Mouse (Mus musculus): ENCODE measurements at regions not wholly inside any gene's neighbourhood (a gene's known extent, or its start where the extent isn't known, plus 50 kb on each side); places are given as distances from the start of the nearest gene placed in this dataset.

DNA sequence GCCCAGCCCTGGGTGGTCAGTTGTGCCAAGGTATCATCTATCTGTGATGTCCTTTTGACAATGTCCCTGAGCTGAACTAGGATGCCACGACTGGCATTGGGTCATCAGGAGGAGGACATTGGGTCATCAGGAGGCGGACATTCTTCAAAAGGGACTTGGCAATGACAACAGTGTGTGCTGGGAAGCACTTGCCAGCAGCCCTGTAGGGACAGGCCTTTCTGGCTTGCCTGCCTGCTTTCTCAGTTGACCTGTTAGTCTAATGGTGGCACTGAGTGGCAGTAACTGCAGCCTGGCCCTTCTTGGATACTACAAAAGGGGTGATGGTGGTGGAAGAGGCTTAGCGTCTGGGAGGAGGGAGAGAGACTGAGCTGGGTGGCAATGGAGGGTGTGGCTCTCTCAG lies 137.2 kb upstream of the Prox1 start:
- H3K4me2 ChIP-seq: no peak overlapping the region
- 0 out of 2 replicates have a peak, but pooled peaks cover 5% of the 10 kb centered on the region for H3K9me3 ChIP-seq (replicated peaks)
- no peaks in the 10 kb centered on the region for H3K27me3 ChIP-seq
- H3K27ac ChIP-seq (replicated peaks): no peak overlapping the region
- H3K4me3 ChIP-seq (replicated peaks): no peak overlapping the region
- no peak overlapping the region for H3K9ac ChIP-seq
- H3K4me1 ChIP-seq (replicated peaks): no peaks in the 10 kb centered on the region
- WGBS (ENCODE audit: insufficient replicate concordance): 59% methylated on average over 3 of the region's 3 CpGs
- ATAC-seq (ENCODE audit: insufficient read depth): no peak
- H3K36me3 ChIP-seq (replicated peaks): no peaks in the 10 kb centered on the region

DNA sequence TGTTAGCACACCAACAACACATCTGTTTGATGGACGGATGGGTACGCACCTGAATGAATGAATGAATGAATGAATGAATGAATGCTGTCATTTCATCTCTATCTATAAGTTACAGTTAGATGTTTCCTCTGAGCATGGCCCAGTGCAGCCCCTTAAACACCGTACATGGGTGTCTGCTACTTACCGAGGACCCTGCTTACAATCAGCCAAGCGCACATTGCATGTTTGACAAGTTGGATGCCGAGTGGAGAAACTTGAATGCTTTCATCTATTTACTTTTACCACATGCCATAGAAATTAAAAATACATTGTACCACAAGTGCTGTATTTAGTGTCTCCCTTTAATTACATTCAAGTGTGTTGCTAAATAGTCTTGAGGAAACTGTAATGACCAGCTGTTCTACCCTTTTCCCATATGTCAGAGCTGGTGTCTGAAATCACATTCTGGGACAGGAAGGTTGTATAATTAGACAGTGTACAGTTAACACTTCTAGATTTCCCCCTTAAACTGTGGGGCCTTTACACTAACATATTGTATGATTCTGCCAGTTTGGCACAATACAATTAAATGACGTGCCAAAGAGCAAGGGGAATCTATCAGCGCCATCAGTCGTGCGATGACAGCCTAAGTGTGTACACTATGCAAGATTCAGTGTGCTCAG lies 127.3 kb upstream of the Prox1 start:
- Histone ChIP-seq H3K4me2 (no peak overlapping the region), H3K36me3 (replicated peaks) (no peaks in the 10 kb centered on the region), H3K9me3 (replicated peaks) (no peaks in the 10 kb centered on the region), H3K4me3 (replicated peaks) (no peak overlapping the region), H3K9ac (no peak overlapping the region), H3K4me1 (replicated peaks) (no peaks in the 10 kb centered on the region), H3K27me3 (no peaks in the 10 kb centered on the region), H3K27ac (replicated peaks) (no peak overlapping the region)
- WGBS (ENCODE audit: insufficient replicate concordance): 73% methylated on average over 10 of the region's 10 CpGs
- no peak for ATAC-seq (ENCODE audit: insufficient read depth)

- H3K4me2 ChIP-seq: no peak overlapping the region
- H3K4me1 ChIP-seq (replicated peaks): no peaks in the 10 kb centered on the region
- WGBS (ENCODE audit: insufficient replicate concordance): 68% methylated on average over 11 of the region's 11 CpGs
Observed at GRCm38 (mm10) chr1:190290061-190290460, 119.5 kb upstream of the Prox1 start.

GRCm38 (mm10) chr1:190286481-190287145 lies 116.1 kb upstream of the Prox1 start:
- H3K4me1 ChIP-seq (replicated peaks): no peaks in the 10 kb centered on the region
- no peaks in the 10 kb centered on the region for H3K27me3 ChIP-seq
- H3K4me3 ChIP-seq (replicated peaks): no peak overlapping the region
- H3K4me2 ChIP-seq: no peak overlapping the region
- WGBS (ENCODE audit: insufficient replicate concordance): 57% methylated on average over 17 of the region's 17 CpGs
- no peak overlapping the region for H3K27ac ChIP-seq (replicated peaks)
- H3K9ac ChIP-seq: no peak overlapping the region
- no peaks in the 10 kb centered on the region for H3K9me3 ChIP-seq (replicated peaks)
- no peaks in the 10 kb centered on the region for H3K36me3 ChIP-seq (replicated peaks)
- no peak for ATAC-seq (ENCODE audit: insufficient read depth)

More at GRCm38 (mm10) chr1:190290061-190290460, 119.5 kb upstream of the Prox1 start:
- Histone ChIP-seq H3K9ac (no peak overlapping the region), H3K27me3 (no peaks in the 10 kb centered on the region), H3K36me3 (replicated peaks) (no peaks in the 10 kb centered on the region), H3K9me3 (replicated peaks) (no peaks in the 10 kb centered on the region), H3K27ac (replicated peaks) (no peak overlapping the region), H3K4me3 (replicated peaks) (no peak overlapping the region)
- ATAC-seq (ENCODE audit: insufficient read depth): no peak

- WGBS (ENCODE audit: insufficient replicate concordance): 62% methylated on average over 8 of the region's 8 CpGs
- no peak overlapping the region for H3K4me2 ChIP-seq
- no peaks in the 10 kb centered on the region for H3K9me3 ChIP-seq (replicated peaks)
- H3K4me3 ChIP-seq (replicated peaks): no peak overlapping the region
- H3K27me3 ChIP-seq: no peaks in the 10 kb centered on the region
- no peaks in the 10 kb centered on the region for H3K4me1 ChIP-seq (replicated peaks)
- H3K9ac ChIP-seq: no peak overlapping the region
- ATAC-seq (ENCODE audit: insufficient read depth): no peak
- H3K27ac ChIP-seq (replicated peaks): no peak overlapping the region
- H3K36me3 ChIP-seq (replicated peaks): no peaks in the 10 kb centered on the region
Observed at GRCm38 (mm10) chr1:190285636-190286035, 115.1 kb upstream of the Prox1 start.

GRCm38 (mm10) chr1:190285049-190285448 lies 114.5 kb upstream of the Prox1 start:
- no peaks in the 10 kb centered on the region for H3K9me3 ChIP-seq (replicated peaks)
- no peak overlapping the region for H3K27ac ChIP-seq (replicated peaks)
- H3K4me1 ChIP-seq (replicated peaks): no peaks in the 10 kb centered on the region
- 78% methylated on average over 8 of the region's 8 CpGs for WGBS (ENCODE audit: insufficient replicate concordance)
- no peaks in the 10 kb centered on the region for H3K27me3 ChIP-seq
- no peak for ATAC-seq (ENCODE audit: insufficient read depth)
- H3K4me3 ChIP-seq (replicated peaks): no peak overlapping the region
- no peaks in the 10 kb centered on the region for H3K36me3 ChIP-seq (replicated peaks)
- no peak overlapping the region for H3K4me2 ChIP-seq
- H3K9ac ChIP-seq: no peak overlapping the region

DNA sequence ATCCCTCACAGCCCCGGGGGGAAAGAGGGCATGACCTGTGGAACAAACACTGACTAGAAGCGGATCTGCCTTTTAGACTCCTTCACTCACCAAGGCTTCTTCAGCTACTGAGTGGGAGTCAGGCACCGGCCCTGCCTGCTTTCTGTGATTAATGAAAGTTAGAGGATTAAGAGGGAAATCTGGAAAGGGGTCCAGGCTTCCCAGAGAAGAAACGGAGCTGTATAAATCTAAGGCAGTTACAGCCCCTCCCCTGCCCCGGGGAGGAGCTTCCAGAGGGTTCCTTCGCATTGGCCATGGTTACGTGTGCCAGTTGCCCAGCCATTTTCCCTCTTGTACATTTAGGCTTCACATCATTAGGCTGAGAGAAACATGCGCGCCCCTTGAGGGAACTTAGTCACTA lies 113.6 kb upstream of the Prox1 start:
- 66% methylated on average over 9 of the region's 9 CpGs for WGBS (ENCODE audit: insufficient replicate concordance)
- H3K4me1 ChIP-seq (replicated peaks): no peaks in the 10 kb centered on the region

DNA sequence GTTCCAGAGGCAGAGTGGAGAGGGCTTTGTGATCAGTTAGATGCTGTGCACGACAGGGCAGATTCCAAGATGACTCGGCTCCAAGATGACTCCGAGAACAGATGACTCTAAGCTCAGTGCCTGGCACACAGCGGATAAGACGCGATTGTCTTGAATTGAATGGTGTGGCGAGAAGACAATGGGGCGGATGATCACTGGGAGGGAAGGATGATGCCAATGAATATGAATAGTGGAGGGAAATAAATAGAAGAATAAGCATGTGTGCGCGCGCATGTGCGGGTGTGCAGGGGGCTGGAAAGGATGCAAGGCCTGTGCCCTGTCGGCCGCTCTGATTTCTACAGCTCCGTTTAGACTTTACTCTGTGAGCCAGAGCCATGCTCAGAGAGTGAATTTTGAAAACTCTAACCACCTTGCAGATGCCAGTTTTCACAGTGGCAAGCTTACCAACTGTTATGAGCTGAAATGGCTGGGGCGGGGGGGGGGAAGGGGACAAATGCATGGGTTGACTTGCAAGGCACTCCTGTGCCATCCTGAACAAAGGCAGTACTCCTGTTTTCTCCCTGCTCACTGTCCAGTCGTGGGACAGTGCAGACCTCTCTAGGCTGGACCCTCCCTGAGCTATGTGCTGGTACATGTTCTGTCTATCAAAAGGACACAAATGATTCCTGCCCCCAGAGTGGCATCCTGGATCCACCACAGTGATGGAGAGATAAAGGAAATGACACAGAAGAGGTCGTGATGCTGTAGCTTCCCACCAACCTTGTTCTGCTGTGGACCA lies 109.8 kb upstream of the Prox1 start:
- no peak for ATAC-seq (ENCODE audit: insufficient read depth)
- Histone ChIP-seq H3K4me2 (no peak overlapping the region), H3K9ac (no peak overlapping the region), H3K4me3 (replicated peaks) (no peak overlapping the region), H3K27ac (replicated peaks) (no peak overlapping the region), H3K4me1 (replicated peaks) (no peaks in the 10 kb centered on the region), H3K9me3 (replicated peaks) (no peaks in the 10 kb centered on the region), H3K36me3 (replicated peaks) (no peaks in the 10 kb centered on the region), H3K27me3 (no peaks in the 10 kb centered on the region)
- 73% methylated on average over 18 of the region's 18 CpGs for WGBS (ENCODE audit: insufficient replicate concordance)

More for the DNA sequence above, 113.6 kb upstream of the Prox1 start:
- Histone ChIP-seq H3K9me3 (replicated peaks) (no peaks in the 10 kb centered on the region), H3K36me3 (replicated peaks) (no peaks in the 10 kb centered on the region), H3K27me3 (no peaks in the 10 kb centered on the region), H3K4me3 (replicated peaks) (no peak overlapping the region), H3K4me2 (no peak overlapping the region), H3K27ac (replicated peaks) (no peak overlapping the region), H3K9ac (no peak overlapping the region)
- ATAC-seq (ENCODE audit: insufficient read depth): no peak

GRCm38 (mm10) chr1:190274911-190275310 lies 104.4 kb upstream of the Prox1 start:
- Histone ChIP-seq H3K27me3 (no peaks in the 10 kb centered on the region), H3K4me2 (no peak overlapping the region), H3K9me3 (replicated peaks) (no peaks in the 10 kb centered on the region), H3K9ac (no peak overlapping the region), H3K36me3 (replicated peaks) (no peaks in the 10 kb centered on the region), H3K27ac (replicated peaks) (no peak overlapping the region), H3K4me3 (replicated peaks) (no peak overlapping the region), H3K4me1 (replicated peaks) (no peaks in the 10 kb centered on the region)
- no peak for ATAC-seq (ENCODE audit: insufficient read depth)
- 65% methylated on average over 6 of the region's 6 CpGs for WGBS (ENCODE audit: insufficient replicate concordance)

- H3K9ac ChIP-seq: no peak overlapping the region
- ATAC-seq (ENCODE audit: insufficient read depth): no peak
- no peak overlapping the region for H3K4me2 ChIP-seq
- 71% methylated on average over 17 of the region's 17 CpGs for WGBS (ENCODE audit: insufficient replicate concordance)
- H3K4me1 ChIP-seq (replicated peaks): no peaks in the 10 kb centered on the region
- no peaks in the 10 kb centered on the region for H3K27me3 ChIP-seq
- no peak overlapping the region for H3K27ac ChIP-seq (replicated peaks)
- no peaks in the 10 kb centered on the region for H3K9me3 ChIP-seq (replicated peaks)
- H3K4me3 ChIP-seq (replicated peaks): no peak overlapping the region
- H3K36me3 ChIP-seq (replicated peaks): no peaks in the 10 kb centered on the region
Observed at GRCm38 (mm10) chr1:190270784-190271385, 100.4 kb upstream of the Prox1 start.

DNA sequence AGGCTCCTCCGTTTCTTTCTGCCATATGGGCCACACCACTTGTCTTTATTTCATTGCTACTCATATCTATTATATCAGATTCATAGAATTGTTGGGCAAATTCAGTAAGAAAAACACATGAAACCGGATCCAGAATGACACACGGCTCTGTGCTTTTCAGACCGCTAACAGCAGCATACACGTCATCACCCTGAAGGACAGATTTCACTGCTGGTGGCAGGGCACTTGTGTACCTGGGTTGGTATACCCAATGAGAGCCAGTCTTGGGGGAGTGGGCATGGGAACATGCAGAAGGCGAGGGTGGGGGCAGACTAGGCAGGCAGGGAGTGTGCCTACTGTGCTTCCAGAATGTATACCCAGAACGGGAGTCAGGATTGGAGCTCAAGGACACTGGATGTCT lies 98.7 kb upstream of the Prox1 start:
- Histone ChIP-seq H3K9ac (no peak overlapping the region), H3K36me3 (replicated peaks) (no peaks in the 10 kb centered on the region), H3K4me2 (no peak overlapping the region), H3K4me3 (replicated peaks) (no peak overlapping the region), H3K27me3 (no peaks in the 10 kb centered on the region), H3K9me3 (replicated peaks) (no peaks in the 10 kb centered on the region), H3K27ac (replicated peaks) (no peak overlapping the region), H3K4me1 (replicated peaks) (no peaks in the 10 kb centered on the region)
- WGBS (ENCODE audit: insufficient replicate concordance): 65% methylated on average over 7 of the region's 7 CpGs
- ATAC-seq (ENCODE audit: insufficient read depth): no peak

All from liver, embryonic 15.5 days (tissue).